Mouse (Mus musculus) heart, adult 9 months (tissue): ENCODE measurements around the gene Apon.
"Not testable (repeated sequence)": the region's sequence is repeated elsewhere in the genome, so short reads cannot be mapped to it uniquely, and the experiment has no call there.

Experiments used
- DNase-seq, 2 experiments: peaks; one replicate each; pipeline ENCODE4 v3.0.0; 2022; ENCODE audit warnings: low spot score in 2 of 2

The Apon gene

DNA sequence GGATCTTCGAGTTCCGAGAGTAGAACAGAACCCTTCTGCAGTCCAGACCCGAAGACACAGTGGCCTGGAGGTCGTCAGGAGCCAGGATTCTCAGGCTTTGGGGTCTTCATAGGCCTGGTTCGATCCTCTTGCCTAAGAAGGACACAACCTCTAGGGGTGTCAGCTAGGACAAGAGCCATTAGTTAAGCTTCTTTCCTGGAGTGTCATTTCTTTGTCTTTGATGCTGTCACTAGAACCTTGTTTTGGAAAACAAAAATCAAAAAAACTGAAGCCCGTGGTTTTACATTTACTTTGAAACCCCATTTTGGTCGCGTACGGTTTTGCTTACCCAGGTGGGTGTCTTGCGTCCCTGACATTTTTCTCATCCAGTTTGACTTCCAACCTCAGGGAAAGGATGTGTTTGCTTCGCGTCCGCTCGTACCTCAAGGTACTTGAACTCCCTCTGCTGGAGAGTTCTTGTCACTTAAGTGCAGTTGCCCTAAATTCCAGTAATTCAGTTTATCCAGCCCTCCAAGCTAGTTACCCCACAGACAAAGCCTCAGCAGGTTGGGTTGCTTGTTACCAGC lies 21.4 kb upstream of the Apon start:
- DNase-seq, result peak; percentile 57 to 70

GRCm38 (mm10) chr10:128236321-128236720 lies 17.6 kb upstream of the Apon start:
- no peak for DNase-seq

DNA sequence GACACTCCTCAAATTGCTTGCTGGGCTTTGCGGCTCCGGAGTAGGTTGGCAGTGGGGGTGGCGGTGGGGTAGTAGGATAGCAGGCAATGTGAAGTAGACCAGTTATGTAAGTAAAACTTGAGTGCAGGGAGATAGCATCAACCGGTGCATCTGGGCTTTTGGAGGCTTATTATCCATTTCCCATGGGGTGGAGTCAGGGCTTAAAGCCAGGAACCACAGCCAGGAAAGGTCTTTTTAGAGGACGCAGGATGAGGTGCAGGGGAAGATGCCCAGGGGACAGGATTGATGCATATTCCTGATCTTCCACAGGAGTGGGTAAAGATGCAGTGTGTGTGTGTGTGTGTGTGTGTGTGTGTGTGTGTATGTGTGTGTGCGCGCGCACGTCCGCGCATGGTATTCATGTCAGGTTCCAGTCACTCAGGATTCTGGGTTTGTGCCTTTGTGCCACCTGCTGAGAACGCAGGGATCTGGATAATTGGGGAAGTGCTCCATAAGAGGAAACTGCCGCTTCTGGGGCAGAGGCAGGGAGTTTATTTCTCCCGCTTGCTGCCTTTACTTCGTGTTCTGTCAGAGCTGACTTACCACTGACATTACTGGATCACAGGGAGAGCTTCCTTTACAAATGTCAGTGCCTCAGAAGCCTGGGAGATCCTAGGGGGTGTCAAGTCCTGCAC lies 16.0 kb upstream of the Apon start:
- peak; percentile 67 to 80 for DNase-seq

DNA sequence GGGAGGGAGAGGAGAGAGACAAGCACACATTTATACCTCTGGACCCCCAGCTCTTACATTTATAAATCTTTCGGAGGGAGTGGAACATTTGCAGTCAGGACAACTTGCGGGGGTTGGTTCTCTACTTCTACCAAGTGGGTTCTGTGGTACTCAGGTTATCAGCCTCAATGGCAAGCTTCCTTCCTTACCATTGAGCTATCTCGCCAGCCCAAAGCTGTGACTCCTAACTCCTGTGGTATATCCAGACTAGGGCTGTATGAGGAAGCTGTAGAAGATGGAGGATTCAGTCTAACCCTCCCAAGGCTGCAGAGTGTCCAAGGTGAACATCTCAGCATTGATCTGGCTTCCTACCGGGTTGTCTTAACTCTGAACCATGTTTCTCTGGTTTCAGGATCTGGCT lies 14.8 kb upstream of the Apon start:
- DNase-seq, result no peak

- no peak for DNase-seq
Measured at GRCm38 (mm10) chr10:128240131-128240530, 13.8 kb upstream of the Apon start.

- peak; percentile 33 to 49 for DNase-seq
Measured at GRCm38 (mm10) chr10:128243252-128243651, 10.6 kb upstream of the Apon start.

GRCm38 (mm10) chr10:128244121-128244520 lies 9.8 kb upstream of the Apon start:
- no peak for DNase-seq

DNA sequence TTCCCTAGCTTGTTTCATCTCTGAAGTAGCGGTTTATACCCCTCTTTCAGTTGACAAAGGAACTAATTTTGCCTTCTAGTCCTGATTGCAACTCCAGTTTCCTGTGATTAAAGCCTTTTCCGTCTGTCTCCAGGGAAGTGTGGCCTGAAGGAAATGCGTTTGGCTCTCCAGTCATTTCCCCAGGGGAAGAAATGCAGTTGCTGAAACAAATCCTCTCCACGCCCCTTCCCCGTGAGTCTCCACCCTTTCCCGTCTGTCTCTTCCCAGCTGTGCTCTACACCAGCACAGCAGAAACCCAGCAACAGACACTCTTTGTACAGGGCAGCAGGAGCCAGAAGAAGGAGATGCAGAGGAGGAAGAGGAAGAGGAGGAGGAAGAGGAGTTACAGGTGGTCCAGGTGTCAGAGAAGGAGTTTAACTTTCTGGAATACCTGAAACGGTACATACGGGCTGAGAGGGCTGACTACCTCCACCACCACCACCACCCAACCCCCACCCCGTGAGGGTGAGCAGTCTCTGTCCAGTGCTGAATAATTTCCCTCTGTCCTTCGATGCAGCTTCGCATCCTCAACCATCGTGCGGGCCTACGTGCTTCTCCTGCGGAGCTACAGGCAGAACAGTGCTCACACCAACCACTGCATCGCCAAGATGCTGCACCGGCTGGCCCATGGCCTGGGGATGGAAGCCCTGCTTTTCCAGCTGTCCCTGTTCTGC lies 6.7 kb upstream of the Apon start:
- peak; percentile 83 to 85 for DNase-seq

GRCm38 (mm10) chr10:128250565-128250964 lies 3.3 kb upstream of the Apon start:
- no peak for DNase-seq

DNA sequence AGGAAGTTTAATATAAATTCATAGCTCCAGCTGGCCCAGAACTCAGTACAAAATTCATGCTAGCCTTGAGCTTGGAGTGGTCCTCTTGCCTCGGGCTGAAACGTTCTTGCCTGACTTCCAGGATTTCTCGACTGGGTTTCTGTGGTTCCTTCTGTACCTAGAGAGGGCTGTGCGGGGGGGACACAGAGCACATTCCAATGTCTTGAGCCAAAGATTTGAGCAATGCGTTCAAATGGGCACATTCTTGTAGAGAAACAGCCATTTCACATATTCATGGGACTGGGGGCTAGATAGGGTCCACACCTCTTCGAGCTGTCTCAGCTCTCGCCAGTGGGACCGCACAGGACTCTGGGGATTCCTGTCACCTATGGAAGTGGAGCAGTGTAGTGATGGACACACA lies 2.0 kb downstream of the Apon start:
- DNase-seq, result no peak

- DNase-seq, result no peak
Measured at GRCm38 (mm10) chr10:128256328-128256727, 2.4 kb downstream of the Apon start.

DNA sequence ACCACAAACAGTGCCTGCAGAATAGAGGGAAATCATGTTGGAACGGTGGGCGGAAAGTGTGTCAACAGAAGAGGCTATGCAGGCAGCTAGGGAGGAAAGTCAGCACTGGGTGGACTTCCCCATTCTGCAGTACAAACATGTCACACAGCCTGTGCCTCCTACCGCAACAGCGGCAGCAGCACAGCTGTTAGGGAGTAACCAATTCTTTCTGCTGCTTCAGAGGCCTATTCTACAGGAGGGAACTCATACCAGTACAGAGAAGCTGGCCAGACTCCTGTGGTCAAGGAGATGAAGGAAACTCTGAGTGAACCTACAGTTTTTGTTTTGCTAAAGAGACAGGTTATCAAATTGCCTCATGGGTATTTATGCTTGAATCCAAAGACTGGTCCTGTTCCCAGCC lies 5.1 kb downstream of the Apon start:
- no peak for DNase-seq

- DNase-seq, result no peak
Measured at GRCm38 (mm10) chr10:128259946-128260345, 6.0 kb downstream of the Apon start.

DNA sequence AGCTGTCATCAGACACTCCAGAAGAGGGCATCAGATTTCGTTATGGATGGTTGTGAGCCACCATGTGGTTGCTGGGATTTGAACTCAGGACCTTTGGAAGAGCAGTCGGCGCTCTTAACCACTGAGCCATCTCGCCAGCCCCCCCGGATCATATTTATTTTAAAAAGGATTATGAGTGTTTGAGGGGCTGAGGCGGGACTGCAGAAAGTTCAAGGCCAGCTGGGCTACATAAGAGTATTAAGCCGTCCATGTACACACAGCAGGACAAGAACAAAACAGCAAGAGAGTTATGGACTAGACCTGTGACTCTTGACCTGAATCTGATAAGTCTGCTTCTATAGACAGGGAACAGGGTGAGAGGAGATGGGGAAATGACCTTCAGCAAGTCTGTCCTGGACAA lies 6.5 kb downstream of the Apon start:
- not testable (repeated sequence) for DNase-seq

DNA sequence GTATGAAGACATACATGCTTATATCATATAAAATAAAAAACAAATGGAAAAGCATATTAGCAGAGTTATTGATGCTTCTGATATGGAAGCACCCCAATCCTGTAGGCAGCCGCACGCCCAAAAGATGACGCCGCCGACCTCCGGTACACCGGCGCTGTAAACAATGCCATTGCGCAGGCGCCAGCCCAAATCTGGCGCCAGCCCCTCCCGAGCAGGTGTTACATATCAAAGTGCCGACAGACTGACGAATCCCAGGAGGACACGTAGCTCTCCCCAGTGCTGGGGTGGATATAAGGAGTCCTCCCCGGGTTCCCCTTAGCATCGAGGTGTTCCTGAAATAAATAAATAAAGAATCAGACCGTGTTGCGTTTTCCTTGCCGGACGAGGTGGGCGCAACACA lies 8.4 kb downstream of the Apon start:
- peak in 1 of 2 experiments; percentile 34 for DNase-seq

DNA sequence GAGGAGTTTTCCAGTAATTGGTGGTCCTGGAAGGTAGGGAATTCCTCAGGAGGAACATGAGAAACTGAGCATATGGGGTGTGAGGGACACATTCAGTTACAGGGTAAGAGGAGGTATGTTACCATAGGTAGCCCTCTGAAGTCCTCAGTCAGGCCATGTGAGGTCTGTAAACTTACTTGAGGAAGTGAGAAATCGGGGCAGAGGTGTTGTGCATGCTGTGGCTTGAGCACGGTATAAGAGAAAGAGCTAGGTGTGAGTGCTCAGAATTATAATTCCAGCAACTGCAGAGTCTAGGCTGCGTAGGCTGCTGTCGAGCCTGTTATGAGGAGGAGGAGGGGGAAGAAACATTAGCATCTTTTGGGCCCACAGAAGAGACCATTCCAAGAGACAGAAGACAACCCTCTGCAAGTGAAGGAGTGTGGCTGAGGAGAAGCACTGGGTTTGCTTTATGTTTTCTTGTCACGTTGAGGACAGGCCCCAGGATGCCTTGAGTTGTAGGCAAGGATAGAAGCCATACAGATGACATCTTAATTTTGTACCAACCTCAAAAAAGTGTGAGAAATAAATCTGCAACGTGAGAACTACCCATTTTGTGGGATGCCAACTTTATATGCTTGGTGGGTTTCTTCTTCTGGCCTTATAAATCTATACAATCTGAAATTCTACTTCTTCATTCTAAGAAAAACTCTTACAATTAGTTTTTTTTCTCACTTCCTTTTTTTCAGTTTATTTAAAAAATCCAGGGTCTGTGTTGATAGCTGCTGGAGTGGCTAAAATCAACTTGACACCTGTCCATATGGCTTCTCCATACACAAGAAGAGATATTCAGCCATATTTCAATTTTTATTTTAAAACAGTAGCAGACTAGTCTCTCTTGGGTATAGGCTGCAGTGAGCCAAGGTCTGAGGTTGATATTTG lies 9.8 kb downstream of the Apon start:
- DNase-seq, result no peak

GRCm38 (mm10) chr10:128268371-128268770 lies 14.5 kb downstream of the Apon start, which contains the start of gene Apof:
Gene Apof, plus strand, starts transcription at chr10:128268671.
- no peak for DNase-seq

DNA sequence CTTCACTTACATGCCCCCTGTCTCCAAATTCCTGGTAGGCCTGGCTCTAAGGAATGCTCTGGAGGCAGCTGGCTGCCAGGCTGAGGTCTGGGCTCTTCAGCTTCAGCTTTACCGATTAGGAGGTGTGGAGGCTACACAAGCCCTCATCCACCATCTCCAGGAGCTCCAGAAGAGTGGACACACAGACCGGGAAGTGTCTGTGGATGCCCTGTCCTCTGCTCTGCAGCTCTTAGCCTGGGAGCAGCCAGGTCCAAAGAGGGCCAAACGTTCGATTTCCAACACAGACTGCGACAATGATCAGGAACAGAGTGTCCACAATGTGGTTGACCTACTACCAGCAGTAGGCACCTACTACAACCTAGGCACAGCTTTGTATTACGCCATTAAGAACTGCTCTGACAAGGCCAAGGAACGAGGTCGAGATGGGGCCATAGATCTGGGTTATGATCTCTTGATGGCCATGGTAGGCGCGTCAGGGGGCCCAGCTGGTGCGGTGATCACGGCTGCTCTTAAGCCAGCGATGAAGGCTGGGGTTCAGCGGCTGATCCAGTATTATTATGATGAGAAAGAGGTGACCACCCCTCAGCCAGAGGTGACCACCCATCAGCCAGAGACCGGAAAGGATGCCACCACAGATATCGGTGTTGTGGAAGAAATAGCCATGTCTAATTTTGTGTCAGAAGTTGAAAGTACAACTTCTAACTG lies 15.5 kb downstream of the Apon start:
- no peak for DNase-seq

GRCm38 (mm10) chr10:128270287-128270841 lies 16.5 kb downstream of the Apon start, which contains the start of gene Stat2:
Gene Stat2, plus strand, starts transcription at chr10:128270559.
- peak; percentile 99 for DNase-seq

DNA sequence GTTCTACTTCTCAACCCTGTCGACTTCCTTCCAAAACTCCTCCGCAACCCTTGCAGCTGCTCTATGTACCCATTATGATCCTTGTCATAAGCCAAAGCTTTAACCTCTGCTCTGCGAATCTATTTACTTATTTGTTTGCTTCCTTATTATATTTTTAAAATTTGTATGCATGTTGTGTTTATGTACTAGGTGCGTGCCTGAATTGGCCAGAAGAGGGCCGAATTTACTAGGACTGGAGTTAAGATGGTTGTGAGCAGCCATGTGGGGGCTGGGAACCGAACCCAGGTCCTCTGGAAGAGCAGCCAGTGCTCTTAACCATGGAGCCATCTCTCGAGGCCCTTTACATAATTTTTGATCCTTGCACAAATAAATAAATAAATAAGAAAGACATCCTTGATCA lies 17.0 kb downstream of the Apon start:
- DNase-seq, result no peak

GRCm38 (mm10) chr10:128271883-128272282 lies 18.0 kb downstream of the Apon start:
- DNase-seq, result no peak
